Mouse (Mus musculus): ENCODE data around the gene Zfand3. TPM values are rescaled to one million over a fixed set of nuclear protein-coding genes. Genes with fewer than 3 reads are reported as not detected.

The Zfand3 gene
- polyA plus RNA-seq, 1 experiment = 122 TPM

GRCm38 (mm10) chr17:30212647-30213046 lies 208.1 kb downstream of the Zfand3 start:
- Histone ChIP-seq H3K4me3 (replicated peaks; ENCODE audit: extremely low read depth, low read depth, low read length) (no peak overlapping the region), H3K4me1 (ENCODE audit: control insufficient read depth, insufficient read depth, low read length) (no peaks in the 10 kb centered on the region)
- WGBS = 69% methylated on average over 12 of the region's 12 CpGs
- no peak for DNase-seq
- TF ChIP-seq CTCF (IDR thresholded peaks at IDR 0.05; ENCODE audit: insufficient read depth, low read length) (no peak), POLR2A (IDR thresholded peaks at IDR 0.05; ENCODE audit: borderline replicate concordance, extremely low read depth, low read depth, low read length) (no peak)

- Histone ChIP-seq H3K4me1 (ENCODE audit: control insufficient read depth, insufficient read depth, low read length) (no peaks in the 10 kb centered on the region), H3K4me3 (replicated peaks; ENCODE audit: extremely low read depth, low read depth, low read length) (no peak overlapping the region)
- WGBS = 70% methylated on average over 5 of the region's 5 CpGs
- TF ChIP-seq CTCF (IDR thresholded peaks at IDR 0.05; ENCODE audit: insufficient read depth, low read length) (no peak), POLR2A (IDR thresholded peaks at IDR 0.05; ENCODE audit: borderline replicate concordance, extremely low read depth, low read depth, low read length) (no peak)
- no peak for DNase-seq
Measured at GRCm38 (mm10) chr17:30213371-30213770, 208.8 kb downstream of the Zfand3 start.

GRCm38 (mm10) chr17:30214393-30214792 lies 209.9 kb downstream of the Zfand3 start:
- H3K4me1 ChIP-seq (ENCODE audit: control insufficient read depth, insufficient read depth, low read length) = no peaks in the 10 kb centered on the region
- H3K4me3 ChIP-seq (replicated peaks; ENCODE audit: extremely low read depth, low read depth, low read length) = no peak overlapping the region
- TF ChIP-seq CTCF (IDR thresholded peaks at IDR 0.05; ENCODE audit: insufficient read depth, low read length) = no peak
- no peak for TF ChIP-seq POLR2A (IDR thresholded peaks at IDR 0.05; ENCODE audit: borderline replicate concordance, extremely low read depth, low read depth, low read length)
- 68% methylated on average over 6 of the region's 6 CpGs for WGBS
- no peak for DNase-seq

GRCm38 (mm10) chr17:30215741-30216140 lies 211.2 kb downstream of the Zfand3 start:
- Histone ChIP-seq H3K4me1 (ENCODE audit: control insufficient read depth, insufficient read depth, low read length) (no peaks in the 10 kb centered on the region), H3K4me3 (replicated peaks; ENCODE audit: extremely low read depth, low read depth, low read length) (no peak overlapping the region)
- WGBS = 52% methylated on average over 4 of the region's 4 CpGs
- DNase-seq = no peak
- no peak for TF ChIP-seq CTCF (IDR thresholded peaks at IDR 0.05; ENCODE audit: insufficient read depth, low read length)
- no peak for TF ChIP-seq POLR2A (IDR thresholded peaks at IDR 0.05; ENCODE audit: borderline replicate concordance, extremely low read depth, low read depth, low read length)

- Histone ChIP-seq H3K4me3 (replicated peaks; ENCODE audit: extremely low read depth, low read depth, low read length) (no peak overlapping the region), H3K4me1 (ENCODE audit: control insufficient read depth, insufficient read depth, low read length) (no peaks in the 10 kb centered on the region)
- 81% methylated on average over 14 of the region's 14 CpGs for WGBS
- TF ChIP-seq POLR2A (IDR thresholded peaks at IDR 0.05; ENCODE audit: borderline replicate concordance, extremely low read depth, low read depth, low read length) (no peak), CTCF (IDR thresholded peaks at IDR 0.05; ENCODE audit: insufficient read depth, low read length) (no peak)
- no peak for DNase-seq
Measured at GRCm38 (mm10) chr17:30221677-30222076, 217.1 kb downstream of the Zfand3 start.

- Histone ChIP-seq H3K4me3 (replicated peaks; ENCODE audit: extremely low read depth, low read depth, low read length) (no peak overlapping the region), H3K4me1 (ENCODE audit: control insufficient read depth, insufficient read depth, low read length) (no peaks in the 10 kb centered on the region)
- 85% methylated on average over 11 of the region's 11 CpGs for WGBS
- DNase-seq = no peak
- TF ChIP-seq POLR2A (IDR thresholded peaks at IDR 0.05; ENCODE audit: borderline replicate concordance, extremely low read depth, low read depth, low read length) = no peak
- TF ChIP-seq CTCF (IDR thresholded peaks at IDR 0.05; ENCODE audit: insufficient read depth, low read length) = no peak
Measured at GRCm38 (mm10) chr17:30222361-30222760, 217.8 kb downstream of the Zfand3 start.

- DNase-seq = no peak
- Histone ChIP-seq H3K4me1 (ENCODE audit: control insufficient read depth, insufficient read depth, low read length) (no peaks in the 10 kb centered on the region), H3K4me3 (replicated peaks; ENCODE audit: extremely low read depth, low read depth, low read length) (no peak overlapping the region)
- WGBS = 90% methylated on average over 12 of the region's 12 CpGs
- no peak for TF ChIP-seq CTCF (IDR thresholded peaks at IDR 0.05; ENCODE audit: insufficient read depth, low read length)
- TF ChIP-seq POLR2A (IDR thresholded peaks at IDR 0.05; ENCODE audit: borderline replicate concordance, extremely low read depth, low read depth, low read length) = no peak
Measured at GRCm38 (mm10) chr17:30222837-30223236, 218.3 kb downstream of the Zfand3 start.

- DNase-seq = no peak
- TF ChIP-seq POLR2A (IDR thresholded peaks at IDR 0.05; ENCODE audit: borderline replicate concordance, extremely low read depth, low read depth, low read length) (no peak), CTCF (IDR thresholded peaks at IDR 0.05; ENCODE audit: insufficient read depth, low read length) (no peak)
- Histone ChIP-seq H3K4me1 (ENCODE audit: control insufficient read depth, insufficient read depth, low read length) (peaks cover 10% of the 10 kb centered on the region), H3K4me3 (replicated peaks; ENCODE audit: extremely low read depth, low read depth, low read length) (no peak overlapping the region)
- 62% methylated on average over 5 of the region's 5 CpGs for WGBS
Measured at GRCm38 (mm10) chr17:30225030-30225740, 220.7 kb downstream of the Zfand3 start.

- 71% methylated on average over 10 of the region's 10 CpGs for WGBS
- TF ChIP-seq CTCF (IDR thresholded peaks at IDR 0.05; ENCODE audit: insufficient read depth, low read length) = no peak
- TF ChIP-seq POLR2A (IDR thresholded peaks at IDR 0.05; ENCODE audit: borderline replicate concordance, extremely low read depth, low read depth, low read length) = no peak
Measured at GRCm38 (mm10) chr17:30228439-30229215, 224.1 kb downstream of the Zfand3 start.

More at GRCm38 (mm10) chr17:30228439-30229215, 224.1 kb downstream of the Zfand3 start:
- no peak overlapping the region for H3K4me3 ChIP-seq (replicated peaks; ENCODE audit: extremely low read depth, low read depth, low read length)
- H3K4me1 ChIP-seq (ENCODE audit: control insufficient read depth, insufficient read depth, low read length) = peaks cover 10% of the 10 kb centered on the region
- no peak for DNase-seq
